Mouse (Mus musculus) erythroblast, embryonic 14.5 days (primary cell): ENCODE data around the gene Sptb.

Experiments used
- GATA1 ChIP-seq: IDR thresholded peaks from 2 replicates; pipeline ENCODE4 v1.6.1; 2012; ENCODE audit warnings: low read length, inconsistent platforms, mixed read lengths
- TAL1 ChIP-seq: IDR thresholded peaks from 3 replicates; pipeline ENCODE4 v1.6.1; 2012; ENCODE audit warnings: low read length, inconsistent platforms, mixed read lengths

GRCm38 (mm10) chr12:76534641-76535283 lies 175.6 kb downstream of the Sptb start:
- TF ChIP-seq GATA1 (no peak), TAL1 (no peak)
